25 mouse cellular contexts compared by ENCODE assay signal in the genomic region with DNA sequence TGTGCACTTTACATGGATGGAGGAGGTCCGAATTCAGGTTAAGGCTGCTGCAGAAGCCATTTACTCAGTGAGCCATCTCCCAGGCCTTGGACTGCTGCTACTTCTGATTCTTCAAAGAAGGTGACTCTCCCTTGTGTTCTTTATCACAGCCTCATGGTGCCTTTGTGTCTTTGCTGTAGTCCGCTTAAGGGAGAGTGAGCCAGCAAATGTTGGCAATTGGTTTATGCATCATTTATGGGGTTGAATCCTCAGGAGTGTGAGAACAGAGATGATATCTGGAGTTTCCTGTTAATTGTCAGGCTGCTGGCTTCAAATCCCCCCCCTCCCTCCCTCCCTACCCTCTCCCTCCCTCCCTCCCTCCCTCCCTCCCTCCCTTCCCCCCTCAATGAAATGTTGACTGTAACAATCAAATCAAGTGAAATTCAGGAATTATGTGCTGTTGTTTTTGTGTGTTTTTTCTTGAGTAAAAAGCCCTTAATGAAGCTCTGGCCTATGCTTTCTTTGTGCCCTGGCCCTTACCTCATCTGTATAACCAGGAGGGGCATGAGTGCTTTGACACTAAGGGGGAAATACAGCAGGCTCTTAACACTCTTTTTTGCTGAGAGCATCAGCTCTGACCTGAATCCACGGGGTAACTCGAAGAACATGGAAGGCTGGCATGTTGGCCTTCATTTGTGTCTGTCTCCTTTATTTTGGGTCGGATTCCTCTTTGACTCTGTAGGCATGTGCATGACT.
DNase-seq lines count a peak whose midpoint lies in the region; ATAC-seq lines count a peak whose summit lies in the region.
"Had no signal": no experiment of that assay in that cellular context is flagged by ENCODE, and none has a peak within 500 bp of the region (broad histone marks: within the 10 kb centered on the region; RNA-seq: fewer than 3 reads in every experiment).

No protein-coding gene starts in this region.

- H3K4me3 ChIP-seq in forebrain, embryonic 15.5 days, result no peak overlapping the region
- no peak overlapping the region for H3K4me3 ChIP-seq in forebrain, embryonic 12.5 days (replicated peaks)
- H3K4me3 ChIP-seq in midbrain, embryonic 11.5 days (ENCODE audit: low read depth, low read length), result no peak overlapping the region
- H3K4me3 ChIP-seq in midbrain, embryonic 10.5 days, result no peak overlapping the region
- H3K4me3 ChIP-seq in midbrain, embryonic 13.5 days (replicated peaks), result no peak overlapping the region
- H3K4me3 ChIP-seq in neural tube, embryonic 14.5 days (ENCODE audit: low read depth, low read length), result no peak overlapping the region
- H3K4me3 ChIP-seq: embryonic facial prominence, embryonic 10.5 days; heart, embryonic 12.5 days; left cerebral cortex, adult 2 months; liver, embryonic 13.5 days had no signal

- H3K4me2 ChIP-seq in forebrain, embryonic 15.5 days (replicated peaks), result no peak overlapping the region
- H3K4me2 ChIP-seq in forebrain, embryonic 12.5 days, result no peak overlapping the region
- no peak overlapping the region for H3K4me2 ChIP-seq in midbrain, embryonic 11.5 days
- no peak overlapping the region for H3K4me2 ChIP-seq in midbrain, embryonic 13.5 days (replicated peaks)
- no peak overlapping the region for H3K4me2 ChIP-seq in neural tube, embryonic 14.5 days (ENCODE audit: low read depth, low read length)
- H3K4me2 ChIP-seq: heart, embryonic 12.5 days; liver, embryonic 13.5 days had no signal

- H3K27me3 ChIP-seq in forebrain, embryonic 15.5 days, result no peaks in the 10 kb centered on the region
- H3K27me3 ChIP-seq in forebrain, embryonic 12.5 days, result no peaks in the 10 kb centered on the region
- no peaks in the 10 kb centered on the region for H3K27me3 ChIP-seq in midbrain, embryonic 11.5 days (ENCODE audit: control insufficient read depth, insufficient read depth, low read length)
- no peaks in the 10 kb centered on the region for H3K27me3 ChIP-seq in midbrain, embryonic 10.5 days (ENCODE audit: low read depth, poor library complexity, severe bottlenecking)
- H3K27me3 ChIP-seq in midbrain, embryonic 13.5 days, result no peaks in the 10 kb centered on the region
- H3K27me3 ChIP-seq in neural tube, embryonic 14.5 days (ENCODE audit: control insufficient read depth, insufficient read depth, low read length), result no peaks in the 10 kb centered on the region
- H3K27me3 ChIP-seq: heart, embryonic 12.5 days; liver, embryonic 13.5 days; Patski had no signal

- H3K4me1 ChIP-seq in forebrain, embryonic 15.5 days, result peaks cover 11% of the 10 kb centered on the region
- peaks cover 9% of the 10 kb centered on the region; the same call in 1 of the 2 replicates for H3K4me1 ChIP-seq in forebrain, embryonic 12.5 days
- H3K4me1 ChIP-seq in midbrain, embryonic 11.5 days (ENCODE audit: control insufficient read depth, insufficient read depth, low read length), result no peaks in the 10 kb centered on the region; the same call in 1 of the 2 replicates
- no peaks in the 10 kb centered on the region for H3K4me1 ChIP-seq in midbrain, embryonic 10.5 days
- peaks cover 16% of the 10 kb centered on the region for H3K4me1 ChIP-seq in midbrain, embryonic 13.5 days (replicated peaks)
- no peaks in the 10 kb centered on the region; the same call in 1 of the 2 replicates for H3K4me1 ChIP-seq in neural tube, embryonic 14.5 days (ENCODE audit: control insufficient read depth, insufficient read depth, low read length)
- H3K4me1 ChIP-seq: heart, embryonic 12.5 days; liver, embryonic 13.5 days had no signal

- no peaks in the 10 kb centered on the region for H3K36me3 ChIP-seq in forebrain, embryonic 15.5 days
- H3K36me3 ChIP-seq in forebrain, embryonic 12.5 days (replicated peaks), result no peaks in the 10 kb centered on the region
- H3K36me3 ChIP-seq in midbrain, embryonic 11.5 days (ENCODE audit: control insufficient read depth, insufficient read depth, low read length), result no peaks in the 10 kb centered on the region
- no peaks in the 10 kb centered on the region for H3K36me3 ChIP-seq in midbrain, embryonic 10.5 days
- no peaks in the 10 kb centered on the region for H3K36me3 ChIP-seq in midbrain, embryonic 13.5 days
- no peaks in the 10 kb centered on the region for H3K36me3 ChIP-seq in neural tube, embryonic 14.5 days (ENCODE audit: control insufficient read depth, insufficient read depth, low read length)
- H3K36me3 ChIP-seq: embryonic facial prominence, embryonic 10.5 days; heart, embryonic 12.5 days; liver, embryonic 13.5 days had no signal

- H3K9me3 ChIP-seq in forebrain, embryonic 15.5 days, result no peaks in the 10 kb centered on the region
- H3K9me3 ChIP-seq in forebrain, embryonic 12.5 days, result no peaks in the 10 kb centered on the region
- no peaks in the 10 kb centered on the region for H3K9me3 ChIP-seq in midbrain, embryonic 11.5 days (ENCODE audit: control insufficient read depth, low read length)
- no peaks in the 10 kb centered on the region for H3K9me3 ChIP-seq in midbrain, embryonic 10.5 days (replicated peaks)
- H3K9me3 ChIP-seq in midbrain, embryonic 13.5 days, result no peaks in the 10 kb centered on the region
- H3K9me3 ChIP-seq in neural tube, embryonic 14.5 days (ENCODE audit: control insufficient read depth, low read length), result no peaks in the 10 kb centered on the region
- H3K9me3 ChIP-seq: embryonic facial prominence, embryonic 10.5 days; heart, embryonic 12.5 days; liver, embryonic 13.5 days had no signal

- ATAC-seq in forebrain, embryonic 15.5 days (replicated peaks), result no peak; the same call in 1 of the 2 replicates
- no peak for ATAC-seq in forebrain, embryonic 12.5 days (ENCODE audit: low FRiP score)
- peak; percentile 55; the same call in 1 of the 2 replicates for ATAC-seq in midbrain, embryonic 11.5 days (ENCODE audit: low FRiP score)
- peak; percentile 83 for ATAC-seq in midbrain, embryonic 13.5 days
- ATAC-seq in neural tube, embryonic 14.5 days (ENCODE audit: low read depth), result peak; percentile 68
- ATAC-seq: intestine, postnatal 0 days; Patski had no signal

- H3K9ac ChIP-seq in forebrain, embryonic 15.5 days (replicated peaks), result no peak overlapping the region
- H3K9ac ChIP-seq in forebrain, embryonic 12.5 days, result no peak overlapping the region
- H3K9ac ChIP-seq in midbrain, embryonic 11.5 days (ENCODE audit: low read length), result no peak overlapping the region
- H3K9ac ChIP-seq in midbrain, embryonic 13.5 days (replicated peaks), result no peak overlapping the region
- H3K9ac ChIP-seq in neural tube, embryonic 14.5 days (replicated peaks; ENCODE audit: low read depth, low read length), result no peak overlapping the region
- H3K9ac ChIP-seq: heart, embryonic 12.5 days; liver, embryonic 13.5 days had no signal

- WGBS in forebrain, embryonic 15.5 days, result 72% methylated on average over 5 of the region's 5 CpGs
- WGBS in forebrain, embryonic 12.5 days, result 83% methylated on average over 5 of the region's 5 CpGs
- WGBS in midbrain, embryonic 11.5 days, result 87% methylated on average over 5 of the region's 5 CpGs
- 87% methylated on average over 5 of the region's 5 CpGs for WGBS in midbrain, embryonic 10.5 days
- WGBS in midbrain, embryonic 13.5 days, result 78% methylated on average over 5 of the region's 5 CpGs
- 80% methylated on average over 5 of the region's 5 CpGs for WGBS in neural tube, embryonic 14.5 days

- peak overlapping the region; percentile 36; the same call in 1 of the 2 replicates for H3K27ac ChIP-seq in forebrain, embryonic 15.5 days (replicated peaks)
- H3K27ac ChIP-seq in forebrain, embryonic 12.5 days, result no peak overlapping the region
- no peak overlapping the region for H3K27ac ChIP-seq in midbrain, embryonic 11.5 days (ENCODE audit: low read depth, low read length)
- no peak overlapping the region for H3K27ac ChIP-seq in midbrain, embryonic 10.5 days (replicated peaks)
- H3K27ac ChIP-seq in midbrain, embryonic 13.5 days, result peak overlapping the region; percentile 72
- H3K27ac ChIP-seq in neural tube, embryonic 14.5 days (ENCODE audit: low read depth, low read length), result no peak overlapping the region; the same call in 1 of the 2 replicates
- H3K27ac ChIP-seq: embryonic facial prominence, embryonic 10.5 days; left cerebral cortex, adult 2 months; liver, embryonic 13.5 days had no signal

- no peak for DNase-seq in midbrain, embryonic 11.5 days (ENCODE audit: low spot score, missing footprints)
- no peak for DNase-seq in midbrain, embryonic 10.5 days (ENCODE audit: low spot score)
- DNase-seq in right cerebral cortex, postnatal 4 days, result no peak
- no peak for DNase-seq in kidney, postnatal 14 days
- DNase-seq: adrenal gland, postnatal 36 days; cerebellum, adult 11 months; cerebellum, adult 9-11 months; gastrocnemius, postnatal 25 days; heart, adult 18-20 months; heart, postnatal 10 days; kidney, postnatal 4 days; liver, embryonic 13.5 days; lung, adult 2 months; lung, postnatal 14 days; right cerebral cortex, postnatal 14 days; thymus, postnatal 25 days had no signal

Comparison
In these comparisons a context has a peak if more than half of its experiments do, and no peak if none do; other contexts are left out.
1. H3K27ac ChIP-seq: peak in forebrain, embryonic 15.5 days (single experiment) and midbrain, embryonic 13.5 days (single experiment); none in forebrain, embryonic 12.5 days (single experiment), midbrain, embryonic 11.5 days (single experiment), midbrain, embryonic 10.5 days (single experiment) and neural tube, embryonic 14.5 days (single experiment).
2. ATAC-seq: peak in midbrain, embryonic 11.5 days (single experiment), midbrain, embryonic 13.5 days (single experiment) and neural tube, embryonic 14.5 days (single experiment); none in forebrain, embryonic 15.5 days (single experiment) and forebrain, embryonic 12.5 days (single experiment).